Mouse (Mus musculus): ENCODE measurements around the gene Letmd1. TPM values are rescaled to one million over a fixed set of nuclear protein-coding genes. Genes with fewer than 3 reads are reported as not detected.
"Not testable (repeated sequence)": the region's sequence is repeated elsewhere in the genome, so short reads cannot be mapped to it uniquely, and the experiment has no call there.

Gene Letmd1
- total RNA-seq, 2 experiments from 2014 or later, result 55.3 to 63.7 TPM

DNA sequence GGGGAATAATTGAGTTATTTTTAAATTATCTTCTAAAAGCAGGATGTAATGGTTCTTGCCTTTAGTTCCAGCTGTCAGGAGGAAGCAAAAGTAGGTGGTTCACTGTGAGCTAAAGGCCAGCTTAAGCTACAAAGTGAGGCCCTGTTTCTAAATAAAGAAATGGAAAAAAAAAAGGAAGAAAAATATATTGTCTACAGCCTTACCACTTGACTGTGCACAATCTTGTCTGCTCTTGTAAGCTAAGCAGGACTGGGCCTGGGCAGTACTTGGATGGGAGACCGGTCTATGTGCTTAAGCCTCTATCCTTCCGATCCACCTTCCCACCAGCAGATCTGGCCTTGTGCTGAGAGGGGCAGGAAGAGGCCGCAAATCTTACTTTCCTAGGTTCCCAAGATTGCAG, 19.3 kb upstream of the Letmd1 start:
- DNase-seq (ENCODE audit: low spot score in 2 of 2), result no peak

DNA sequence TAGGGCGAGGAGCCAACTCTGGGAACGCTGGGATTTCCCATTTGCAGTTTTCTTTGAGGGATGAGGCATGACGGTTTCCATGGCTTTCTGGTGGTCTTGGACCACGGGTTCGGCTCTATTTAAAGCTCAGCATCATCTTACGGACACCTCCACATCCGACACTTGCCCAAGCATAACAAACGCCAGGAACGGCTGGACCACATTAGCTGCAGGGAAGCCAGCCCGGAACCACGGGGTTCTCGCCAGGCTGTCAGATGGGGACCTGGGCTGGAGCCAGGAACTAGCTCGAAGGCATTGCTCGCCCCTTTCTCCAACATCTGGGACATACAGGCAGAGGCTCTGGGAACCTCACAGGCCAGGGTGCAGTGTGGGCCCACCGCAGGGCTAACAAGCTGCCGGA, 17.6 kb upstream of the Letmd1 start:
- DNase-seq (ENCODE audit: low spot score in 2 of 2), result peak; percentile 50 to 53

GRCm38 (mm10) chr15:100452486-100452885, 16.3 kb upstream of the Letmd1 start:
- DNase-seq (ENCODE audit: low spot score in 2 of 2), result no peak

- no peak for DNase-seq (ENCODE audit: low spot score in 2 of 2)
Measured at GRCm38 (mm10) chr15:100456356-100456991, 12.3 kb upstream of the Letmd1 start.

DNA sequence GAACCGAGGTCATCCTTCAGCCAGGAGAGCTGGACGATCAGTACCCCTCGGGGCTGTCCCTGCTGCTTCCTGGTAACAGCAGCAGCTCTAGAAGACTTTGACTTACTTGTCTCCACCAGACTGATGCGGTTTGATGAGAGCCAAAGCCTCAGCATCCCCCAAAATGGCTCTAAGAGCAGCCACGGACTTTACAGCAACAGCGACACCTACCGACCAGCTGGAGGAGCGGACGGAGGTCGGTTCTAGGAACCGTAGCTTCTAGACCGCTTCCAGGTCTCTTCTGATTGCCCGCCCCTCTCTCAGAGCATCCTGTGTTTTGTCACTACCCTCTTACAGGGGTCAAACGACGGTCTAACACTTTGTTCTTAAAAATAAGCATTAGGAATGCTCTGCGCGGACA, 11.5 kb upstream of the Letmd1 start:
- DNase-seq (ENCODE audit: low spot score in 2 of 2), result peak; percentile 72 to 82

- DNase-seq (ENCODE audit: low spot score in 2 of 2), result peak; percentile 56 to 65
Measured at GRCm38 (mm10) chr15:100458055-100458454, 10.8 kb upstream of the Letmd1 start.

- DNase-seq (ENCODE audit: low spot score in 2 of 2), result no peak
Measured at GRCm38 (mm10) chr15:100460942-100461341, 7.9 kb upstream of the Letmd1 start.

DNA sequence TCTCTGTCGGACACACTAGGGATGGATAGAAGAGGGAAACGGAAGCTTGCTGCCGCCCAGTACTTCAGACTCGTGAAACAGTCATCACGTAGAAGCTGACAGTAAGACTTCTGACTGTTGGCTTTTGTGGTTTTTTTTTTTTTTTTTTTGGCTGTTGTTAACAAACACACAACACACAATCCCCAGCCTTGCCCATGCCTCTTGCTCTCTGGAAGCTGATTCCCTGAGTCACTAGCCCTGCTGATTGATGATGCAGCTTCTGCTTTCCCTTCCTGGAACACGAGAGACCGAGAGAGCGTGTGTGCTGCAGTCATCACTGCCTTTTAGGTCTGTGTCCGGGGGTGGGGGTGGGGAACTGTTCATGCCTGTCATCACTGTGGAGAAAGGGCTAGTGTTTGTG, 7.2 kb upstream of the Letmd1 start:
- no peak for DNase-seq (ENCODE audit: low spot score in 2 of 2)

GRCm38 (mm10) chr15:100462086-100462485, 6.7 kb upstream of the Letmd1 start:
- no peak for DNase-seq (ENCODE audit: low spot score in 2 of 2)

DNA sequence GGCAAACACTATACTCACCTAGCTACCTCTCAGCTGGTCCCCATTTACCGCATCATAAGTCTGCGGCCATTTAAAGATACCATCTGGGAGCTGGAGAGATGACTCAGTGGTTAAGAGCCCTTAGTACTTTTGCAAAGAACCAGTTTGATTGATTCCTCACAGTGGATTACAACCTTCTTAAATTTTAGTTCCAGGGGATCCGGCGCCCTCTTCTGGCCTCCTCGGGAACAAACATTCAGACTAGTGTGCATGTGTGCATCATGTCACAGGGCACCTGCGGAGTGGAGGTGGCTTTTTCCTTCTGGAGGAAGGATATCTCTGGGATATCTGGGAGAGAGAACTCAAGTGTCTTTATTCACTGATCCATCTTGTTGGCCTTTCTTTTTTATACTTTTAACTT, 5.1 kb upstream of the Letmd1 start:
- DNase-seq (ENCODE audit: low spot score in 2 of 2), result peak; percentile 71 to 77

- no peak for DNase-seq (ENCODE audit: low spot score in 2 of 2)
Measured at GRCm38 (mm10) chr15:100465432-100465831, 3.4 kb upstream of the Letmd1 start.

DNA sequence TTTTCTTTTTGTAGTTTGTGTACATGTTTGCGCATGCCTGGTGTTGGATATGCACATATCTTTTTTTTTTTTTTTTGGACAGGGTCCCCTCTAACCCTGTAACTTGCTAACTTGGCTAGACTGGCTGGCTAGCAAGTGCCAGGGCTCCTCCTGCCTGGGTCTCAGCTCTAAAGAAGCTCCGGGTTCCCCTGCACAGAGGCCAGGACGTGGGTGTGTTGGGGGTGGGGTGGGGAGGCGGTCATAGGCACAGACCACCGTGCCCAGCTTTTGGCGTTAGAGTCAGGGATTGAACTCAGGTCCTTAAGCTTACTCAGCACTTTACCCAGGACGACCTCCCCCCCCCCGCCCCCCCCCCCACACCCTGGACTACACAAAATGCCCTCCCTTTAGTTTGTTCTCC, 1.1 kb upstream of the Letmd1 start:
- DNase-seq (ENCODE audit: low spot score in 2 of 2), result no peak

- DNase-seq (ENCODE audit: low spot score in 2 of 2), result no peak
Measured at GRCm38 (mm10) chr15:100469189-100469545, 344 bp downstream of the Letmd1 start.

DNA sequence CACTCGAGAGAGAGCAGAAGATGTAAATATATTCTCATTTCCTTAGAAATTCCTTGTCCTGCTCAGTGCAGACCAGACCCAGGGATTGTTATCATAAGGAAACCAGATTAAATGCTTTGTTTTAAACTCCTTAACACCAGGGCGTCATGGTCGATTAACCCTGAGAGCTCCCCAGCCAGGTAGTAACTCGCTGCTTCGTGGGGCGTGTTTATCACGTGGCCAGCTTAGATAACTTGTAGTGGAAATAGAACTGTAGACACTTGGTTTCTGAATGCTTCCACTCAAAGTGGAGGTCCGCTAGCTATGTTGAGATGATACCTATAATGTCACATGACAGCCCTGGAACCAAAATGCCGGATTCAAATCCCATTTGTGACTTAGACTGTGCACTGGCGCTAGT, 1.2 kb downstream of the Letmd1 start:
- no peak for DNase-seq (ENCODE audit: low spot score in 2 of 2)

GRCm38 (mm10) chr15:100473926-100474503, 5.2 kb downstream of the Letmd1 start:
- DNase-seq (ENCODE audit: low spot score in 2 of 2), result no peak

GRCm38 (mm10) chr15:100478351-100478750, 9.5 kb downstream of the Letmd1 start:
- DNase-seq (ENCODE audit: low spot score in 2 of 2), result no peak

DNA sequence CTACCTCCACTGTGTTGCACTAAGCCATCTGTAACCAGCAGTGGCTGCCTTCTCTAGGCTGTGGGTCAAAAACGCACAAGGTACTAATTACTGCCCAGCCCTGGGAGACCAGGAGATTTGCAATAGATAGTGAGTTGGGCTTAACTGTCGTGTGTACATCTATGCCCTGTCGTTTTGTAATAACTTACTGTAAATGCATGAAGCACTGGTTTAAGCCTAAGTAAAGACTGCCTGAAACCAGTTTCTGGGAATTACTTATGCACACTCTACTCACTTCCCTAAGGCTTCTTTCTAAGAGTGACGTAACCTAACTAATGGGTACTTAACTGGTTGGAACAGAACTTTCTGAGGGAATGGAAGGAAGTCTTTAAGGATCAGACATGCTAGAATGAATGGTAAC, 10.1 kb downstream of the Letmd1 start:
- no peak for DNase-seq (ENCODE audit: low spot score in 2 of 2)

- no peak for DNase-seq (ENCODE audit: low spot score in 2 of 2)
Measured at GRCm38 (mm10) chr15:100485576-100485975, 16.8 kb downstream of the Letmd1 start.

DNA sequence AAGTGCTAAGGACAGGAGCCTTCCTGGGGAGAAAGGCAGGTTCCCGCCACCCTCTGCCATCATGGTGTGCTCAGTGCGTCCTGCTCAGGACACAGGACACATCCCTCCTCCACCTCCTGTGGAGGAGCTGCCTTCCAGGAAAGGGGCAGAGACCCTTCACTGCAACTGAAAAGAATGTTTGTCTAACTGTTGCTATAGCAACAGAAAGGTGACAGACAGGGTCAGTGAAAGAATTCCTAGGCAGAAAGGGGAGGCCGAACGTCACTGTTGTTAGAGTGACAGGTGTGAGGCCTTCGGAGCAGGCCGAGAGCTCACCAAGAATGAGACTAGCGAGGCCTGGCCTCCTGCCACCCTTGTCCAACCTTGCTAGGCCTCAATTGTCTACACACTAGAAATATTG, 17.6 kb downstream of the Letmd1 start:
- no peak for DNase-seq (ENCODE audit: low spot score in 2 of 2)

DNA sequence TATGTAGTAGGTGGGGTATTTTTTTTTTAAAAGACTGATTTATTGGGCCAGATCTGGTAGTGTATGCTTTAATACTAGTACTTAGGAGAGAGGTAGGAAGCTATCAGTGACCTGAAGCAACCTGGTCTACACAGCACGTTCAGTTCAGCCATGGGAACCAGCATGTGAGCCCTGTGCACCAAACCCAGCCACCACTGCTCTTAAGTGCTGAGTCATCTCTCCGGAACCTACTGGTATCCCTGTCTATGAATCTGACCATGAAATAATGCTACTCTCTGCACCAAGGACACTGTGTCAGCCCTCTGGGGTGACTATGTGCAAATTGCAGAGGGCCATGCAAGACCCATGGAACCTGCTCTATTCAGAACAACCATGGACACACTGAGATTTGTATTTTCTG, 18.2 kb downstream of the Letmd1 start:
- no peak for DNase-seq (ENCODE audit: low spot score in 2 of 2)

DNA sequence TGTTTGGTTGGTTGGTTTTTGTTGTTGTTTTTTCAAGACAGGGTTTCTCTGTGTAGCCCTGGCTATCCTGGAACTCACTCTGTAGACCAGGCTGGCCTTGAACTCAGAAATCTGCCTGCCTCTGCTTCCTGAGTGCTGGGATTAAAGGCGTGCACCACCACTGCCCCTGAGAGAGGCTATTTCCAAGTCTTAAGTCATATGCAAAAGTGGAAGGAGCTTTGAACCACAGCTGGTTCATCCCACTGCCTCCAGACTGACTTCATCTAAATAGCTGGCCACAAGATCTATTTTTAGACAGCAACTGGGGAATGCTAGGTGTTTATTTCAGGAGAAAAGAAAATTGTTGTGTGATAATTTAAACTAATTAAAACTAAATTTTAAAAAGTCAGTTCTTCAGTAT, 19.5 kb downstream of the Letmd1 start:
- not testable (repeated sequence) for DNase-seq (ENCODE audit: low spot score in 2 of 2)

DNA sequence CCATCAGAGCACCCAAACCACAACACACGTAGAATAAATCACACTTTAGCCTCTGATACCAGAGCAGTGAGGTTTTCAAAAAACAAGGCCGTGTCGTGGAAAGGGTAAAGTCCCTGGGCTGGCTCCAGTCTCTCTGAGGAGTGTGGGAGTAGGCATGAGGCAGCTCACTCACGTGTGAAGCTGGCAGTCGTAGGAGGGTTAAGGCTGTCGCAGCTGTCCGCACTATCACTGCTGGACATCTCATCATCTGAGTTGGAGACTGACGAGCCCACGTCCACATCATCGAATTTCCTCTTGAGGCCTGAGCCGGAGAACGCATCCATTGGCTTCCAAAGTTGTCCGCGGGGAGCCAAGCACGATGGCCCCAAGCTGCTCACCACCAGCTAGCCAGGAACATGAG, 20.4 kb downstream of the Letmd1 start:
- DNase-seq (ENCODE audit: low spot score in 2 of 2), result peak in 1 of 2 experiments; percentile 40

DNA sequence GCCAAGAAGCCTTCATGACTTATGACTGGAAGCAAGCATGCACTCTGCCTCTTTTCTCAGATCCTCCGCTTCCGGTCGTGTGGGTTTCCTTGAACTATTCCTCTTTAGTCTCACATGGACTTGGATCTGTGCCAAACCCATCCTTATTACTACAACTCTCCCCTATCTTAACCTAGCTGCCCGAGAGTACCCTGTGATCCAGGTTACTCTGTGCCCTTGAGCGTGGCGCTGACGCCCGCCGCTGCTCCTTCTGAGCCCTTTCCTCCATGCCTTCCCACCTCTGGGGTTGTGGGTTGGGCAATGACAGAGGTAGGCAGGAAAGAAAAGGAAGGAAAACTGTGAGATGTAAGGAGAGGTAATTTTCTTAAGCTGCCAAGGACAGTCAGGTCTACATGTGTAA, 23.1 kb downstream of the Letmd1 start:
- no peak for DNase-seq (ENCODE audit: low spot score in 2 of 2)

All from left cerebral cortex, adult 18-20 months (tissue).